Mouse (Mus musculus): ENCODE results near the gene Nup93. TPM values are rescaled to one million over a fixed set of nuclear protein-coding genes. Genes with fewer than 3 reads are reported as not detected.

The Nup93 gene
- polyA plus RNA-seq, 1 experiment = 28.1 TPM

GRCm38 (mm10) chr8:94290606-94291005 lies 76.2 kb downstream of the Nup93 start:
- WGBS = 74% methylated on average over 5 of the region's 5 CpGs
- Histone ChIP-seq H3K36me3 (ENCODE audit: control insufficient read depth, insufficient read depth, low read length) (no peaks in the 10 kb centered on the region; the same call in 1 of the 2 replicates), H3K4me3 (ENCODE audit: control insufficient read depth, insufficient read depth, low read length) (no peak overlapping the region), H3K27ac (ENCODE audit: control insufficient read depth, insufficient read depth, low read length) (no peak overlapping the region), H3K4me1 (replicated peaks; ENCODE audit: control insufficient read depth, insufficient read depth, low read length) (no peaks in the 10 kb centered on the region), H3K27me3 (ENCODE audit: control insufficient read depth, insufficient read depth, low read length) (no peaks in the 10 kb centered on the region)
- TF ChIP-seq CTCF (IDR thresholded peaks at IDR 0.05; ENCODE audit: borderline replicate concordance, control insufficient read depth, extremely low read depth, insufficient read depth, low read length, poor library complexity) (no peak), POLR2A (IDR thresholded peaks at IDR 0.05; ENCODE audit: control insufficient read depth, extremely low read depth, insufficient read depth, low read length, poor library complexity) (no peak)
- no peak for DNase-seq

GRCm38 (mm10) chr8:94292072-94292471 lies 77.7 kb downstream of the Nup93 start:
- Histone ChIP-seq H3K27ac (ENCODE audit: control insufficient read depth, insufficient read depth, low read length) (no peak overlapping the region), H3K4me1 (replicated peaks; ENCODE audit: control insufficient read depth, insufficient read depth, low read length) (no peaks in the 10 kb centered on the region), H3K36me3 (ENCODE audit: control insufficient read depth, insufficient read depth, low read length) (no peaks in the 10 kb centered on the region; the same call in 1 of the 2 replicates), H3K4me3 (ENCODE audit: control insufficient read depth, insufficient read depth, low read length) (no peak overlapping the region), H3K27me3 (ENCODE audit: control insufficient read depth, insufficient read depth, low read length) (no peaks in the 10 kb centered on the region)
- TF ChIP-seq POLR2A (IDR thresholded peaks at IDR 0.05; ENCODE audit: control insufficient read depth, extremely low read depth, insufficient read depth, low read length, poor library complexity) = no peak
- no peak for TF ChIP-seq CTCF (IDR thresholded peaks at IDR 0.05; ENCODE audit: borderline replicate concordance, control insufficient read depth, extremely low read depth, insufficient read depth, low read length, poor library complexity)
- 91% methylated on average over 6 of the region's 6 CpGs for WGBS
- no peak for DNase-seq

DNA sequence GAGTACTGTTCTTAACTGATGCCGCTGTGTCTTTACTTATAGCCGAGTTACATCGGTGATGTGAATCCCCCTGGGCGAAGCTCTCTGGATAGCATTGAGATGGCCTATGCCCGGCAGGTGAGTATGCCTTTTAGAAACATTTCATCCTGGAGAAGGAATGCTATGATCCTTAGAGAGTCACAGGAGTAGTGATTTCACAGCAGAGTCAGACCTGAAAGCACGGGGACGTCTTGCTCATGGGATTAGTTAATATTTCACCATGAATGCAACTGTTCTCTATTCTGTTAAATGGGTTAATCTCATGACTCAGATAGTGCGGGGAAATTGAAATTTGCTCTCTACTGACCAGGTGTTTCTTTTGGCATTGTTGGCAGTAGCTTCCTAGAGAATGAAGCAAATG lies 78.3 kb downstream of the Nup93 start:
- no peak overlapping the region for H3K27ac ChIP-seq (ENCODE audit: control insufficient read depth, insufficient read depth, low read length)
- 98% methylated on average over 8 of the region's 8 CpGs for WGBS
- H3K4me1 ChIP-seq (replicated peaks; ENCODE audit: control insufficient read depth, insufficient read depth, low read length) = no peaks in the 10 kb centered on the region

DNA sequence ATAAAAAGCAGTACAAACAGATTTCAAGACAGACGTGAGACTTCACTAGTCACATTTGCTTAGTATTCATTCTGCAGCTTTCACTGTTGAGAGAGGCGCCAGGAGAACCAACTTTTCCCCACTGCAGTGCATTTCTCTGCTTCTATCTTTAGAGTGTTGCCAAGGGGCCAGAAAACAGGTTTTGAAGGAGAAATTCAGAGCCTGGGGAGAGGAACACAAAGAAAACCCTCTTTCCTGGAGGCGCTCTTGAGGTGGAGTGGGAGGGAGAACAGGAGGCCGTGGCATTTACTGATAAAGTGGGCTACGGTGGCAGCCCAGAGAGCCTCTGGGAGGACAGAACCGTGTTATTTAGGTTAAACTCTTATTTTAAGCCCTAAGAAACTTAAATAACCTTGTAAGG lies 81.3 kb downstream of the Nup93 start:
- Histone ChIP-seq H3K4me3 (ENCODE audit: control insufficient read depth, insufficient read depth, low read length) (no peak overlapping the region), H3K4me1 (replicated peaks; ENCODE audit: control insufficient read depth, insufficient read depth, low read length) (no peaks in the 10 kb centered on the region), H3K27ac (ENCODE audit: control insufficient read depth, insufficient read depth, low read length) (no peak overlapping the region), H3K27me3 (ENCODE audit: control insufficient read depth, insufficient read depth, low read length) (no peaks in the 10 kb centered on the region), H3K36me3 (ENCODE audit: control insufficient read depth, insufficient read depth, low read length) (no peaks in the 10 kb centered on the region)
- WGBS = 93% methylated on average over 6 of the region's 6 CpGs
- TF ChIP-seq POLR2A (IDR thresholded peaks at IDR 0.05; ENCODE audit: control insufficient read depth, extremely low read depth, insufficient read depth, low read length, poor library complexity) (no peak), CTCF (IDR thresholded peaks at IDR 0.05; ENCODE audit: borderline replicate concordance, control insufficient read depth, extremely low read depth, insufficient read depth, low read length, poor library complexity) (no peak)
- DNase-seq = no peak

More for the DNA sequence above, 78.3 kb downstream of the Nup93 start:
- H3K4me3 ChIP-seq (ENCODE audit: control insufficient read depth, insufficient read depth, low read length) = no peak overlapping the region
- H3K27me3 ChIP-seq (ENCODE audit: control insufficient read depth, insufficient read depth, low read length) = no peaks in the 10 kb centered on the region
- no peak for TF ChIP-seq CTCF (IDR thresholded peaks at IDR 0.05; ENCODE audit: borderline replicate concordance, control insufficient read depth, extremely low read depth, insufficient read depth, low read length, poor library complexity)
- TF ChIP-seq POLR2A (IDR thresholded peaks at IDR 0.05; ENCODE audit: control insufficient read depth, extremely low read depth, insufficient read depth, low read length, poor library complexity) = no peak
- no peaks in the 10 kb centered on the region; the same call in 1 of the 2 replicates for H3K36me3 ChIP-seq (ENCODE audit: control insufficient read depth, insufficient read depth, low read length)
- DNase-seq = no peak

DNA sequence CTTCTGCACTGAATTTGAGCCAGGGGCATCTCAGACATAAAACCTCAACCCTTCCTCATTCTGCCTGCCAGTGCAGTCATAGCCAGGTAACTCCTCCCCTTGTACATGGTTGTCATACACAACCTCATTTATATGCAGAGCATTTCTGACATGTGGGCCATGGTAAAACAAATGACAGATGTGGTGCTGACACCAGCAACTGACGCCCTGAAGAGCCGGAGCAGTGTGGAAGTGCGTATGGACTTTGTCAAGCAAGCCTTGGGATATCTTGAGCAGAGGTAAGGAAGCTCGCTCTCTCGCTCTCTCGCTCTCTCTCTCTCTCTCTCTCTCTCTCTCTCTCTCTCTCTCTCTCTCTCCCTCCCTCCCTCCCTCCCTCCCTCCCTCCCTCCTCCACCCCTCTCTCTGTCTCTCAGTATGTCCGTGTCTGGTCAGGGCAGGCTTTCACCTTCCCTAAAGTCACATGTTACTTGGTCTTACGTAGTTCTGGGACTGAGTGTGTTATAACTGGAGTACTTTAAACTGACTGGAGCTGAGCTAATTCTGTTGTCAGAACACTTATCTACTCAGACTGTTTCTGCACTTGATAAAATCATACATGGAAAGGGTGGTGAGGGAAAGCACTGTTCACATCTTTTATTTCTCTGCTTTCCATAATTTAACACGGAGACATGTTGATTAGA lies 82.1 kb downstream of the Nup93 start:
- 97% methylated on average over 9 of the region's 9 CpGs for WGBS
- H3K4me3 ChIP-seq (ENCODE audit: control insufficient read depth, insufficient read depth, low read length) = no peak overlapping the region
- TF ChIP-seq CTCF (IDR thresholded peaks at IDR 0.05; ENCODE audit: borderline replicate concordance, control insufficient read depth, extremely low read depth, insufficient read depth, low read length, poor library complexity) (no peak), POLR2A (IDR thresholded peaks at IDR 0.05; ENCODE audit: control insufficient read depth, extremely low read depth, insufficient read depth, low read length, poor library complexity) (no peak)
- no peaks in the 10 kb centered on the region for H3K4me1 ChIP-seq (replicated peaks; ENCODE audit: control insufficient read depth, insufficient read depth, low read length)
- DNase-seq = no peak
- H3K36me3 ChIP-seq (ENCODE audit: control insufficient read depth, insufficient read depth, low read length) = no peaks in the 10 kb centered on the region
- H3K27me3 ChIP-seq (ENCODE audit: control insufficient read depth, insufficient read depth, low read length) = no peaks in the 10 kb centered on the region
- no peak overlapping the region for H3K27ac ChIP-seq (ENCODE audit: control insufficient read depth, insufficient read depth, low read length)

GRCm38 (mm10) chr8:94297101-94297500 lies 82.7 kb downstream of the Nup93 start:
- WGBS = 97% methylated on average over 6 of the region's 6 CpGs
- DNase-seq = no peak
- TF ChIP-seq POLR2A (IDR thresholded peaks at IDR 0.05; ENCODE audit: control insufficient read depth, extremely low read depth, insufficient read depth, low read length, poor library complexity) (no peak), CTCF (IDR thresholded peaks at IDR 0.05; ENCODE audit: borderline replicate concordance, control insufficient read depth, extremely low read depth, insufficient read depth, low read length, poor library complexity) (no peak)
- no peak overlapping the region for H3K4me3 ChIP-seq (ENCODE audit: control insufficient read depth, insufficient read depth, low read length)
- no peaks in the 10 kb centered on the region for H3K27me3 ChIP-seq (ENCODE audit: control insufficient read depth, insufficient read depth, low read length)
- H3K36me3 ChIP-seq (ENCODE audit: control insufficient read depth, insufficient read depth, low read length) = no peaks in the 10 kb centered on the region; the same call in 1 of the 2 replicates
- no peaks in the 10 kb centered on the region for H3K4me1 ChIP-seq (replicated peaks; ENCODE audit: control insufficient read depth, insufficient read depth, low read length)
- H3K27ac ChIP-seq (ENCODE audit: control insufficient read depth, insufficient read depth, low read length) = no peak overlapping the region

Measured in thymus, adult 2 months (tissue).